Mouse (Mus musculus) adrenal gland, postnatal 25 days (tissue): ENCODE results near the gene Strn. TPM values are rescaled to one million over a fixed set of nuclear protein-coding genes. Genes with fewer than 3 reads are reported as not detected.

Experiments used
- DNase-seq: peaks from one replicate; pipeline ENCODE4 v3.0.0; 2021; ENCODE audit warnings: mixed read lengths
- long read RNA-seq: library from polyadenylated mRNA; stranded (forward); transcript quantifications from one replicate; pipeline ENCODE4 v2.0.0, GENCODE M21; 2021
- total RNA-seq: library from RNA; stranded (reverse); gene quantifications from 2 replicates; pipeline ENCODE4 v1.2.3, GENCODE M21; 2021

The Strn gene
- total RNA-seq: 30.1 and 31.3 TPM in 2 replicates
- long read RNA-seq, full-length matches to known transcripts: 3 of 7 reads
- long read RNA-seq, partial matches to known transcripts: 1 of 7 reads
- long read RNA-seq, other reads (novel, unspliced or antisense): 3 of 7 reads

DNA sequence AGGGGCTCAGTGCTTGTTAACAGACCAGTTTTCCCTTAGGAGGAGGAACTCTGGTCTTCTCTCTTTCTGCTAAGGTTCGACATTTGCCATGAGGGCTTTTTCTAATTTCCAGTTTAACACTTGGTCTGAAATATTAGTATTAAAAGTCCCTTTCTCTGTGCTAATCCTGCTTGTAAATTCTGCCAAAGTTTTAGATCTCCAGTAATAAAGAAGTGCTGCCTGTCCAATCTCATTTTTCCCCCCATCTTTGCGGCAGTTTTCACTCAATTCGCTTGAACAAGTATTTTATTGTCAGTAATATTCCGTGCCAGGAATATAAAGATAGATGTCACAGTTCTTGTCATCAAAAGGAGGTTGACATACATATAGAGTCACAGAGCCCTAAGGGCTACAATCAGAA is at the start of gene Strn:
TSS of gene Strn (minus strand) at position 101 of the 400 bp plus-strand sequence.
- DNase-seq: no peak

GRCm38 (mm10) chr17:78778765-78779164 is 41.8 kb upstream of the Strn start:
- DNase-seq: no peak

DNA sequence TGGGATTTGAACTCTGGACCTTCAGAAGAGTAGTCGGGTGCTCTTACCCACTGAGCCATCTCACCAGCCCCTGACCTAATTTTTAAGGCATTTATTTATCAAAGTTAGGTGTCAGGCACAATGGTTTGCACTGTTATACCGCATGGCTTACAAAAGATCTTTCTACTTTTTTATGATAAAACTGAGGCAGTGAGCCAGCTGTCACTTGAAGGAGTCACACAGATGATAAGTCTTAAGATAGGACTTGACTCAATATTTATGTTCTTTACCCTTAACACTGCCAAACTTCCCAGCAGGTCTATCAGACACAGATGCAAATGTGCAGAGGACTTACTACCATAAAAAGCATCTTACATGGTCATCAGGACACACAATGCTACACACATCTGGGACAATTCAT is 35.3 kb upstream of the Strn start:
- DNase-seq: no peak

DNA sequence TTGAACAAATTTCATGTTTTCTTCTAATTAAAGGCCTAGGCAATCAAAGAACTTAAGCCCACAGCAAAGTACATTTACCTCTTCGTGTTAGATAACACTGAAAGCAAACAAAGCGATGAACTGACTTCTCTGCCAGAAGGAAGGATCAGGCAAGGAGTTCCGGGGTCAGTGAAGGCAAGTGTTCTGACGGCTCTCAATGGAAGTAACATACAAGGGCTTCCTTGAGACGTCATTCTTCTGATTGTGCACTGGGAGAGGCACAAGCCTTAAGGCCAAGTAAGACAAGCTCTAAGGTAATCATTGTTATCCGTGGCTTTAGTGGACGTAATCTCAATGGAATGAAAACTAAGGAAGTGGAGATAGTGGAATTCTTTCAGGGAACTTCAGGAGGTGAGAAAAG is 33.9 kb upstream of the Strn start:
- DNase-seq: no peak

GRCm38 (mm10) chr17:78769341-78769740 is 32.3 kb upstream of the Strn start:
- no peak for DNase-seq

- DNase-seq: no peak
Measured at GRCm38 (mm10) chr17:78768937-78769336, 31.9 kb upstream of the Strn start.

DNA sequence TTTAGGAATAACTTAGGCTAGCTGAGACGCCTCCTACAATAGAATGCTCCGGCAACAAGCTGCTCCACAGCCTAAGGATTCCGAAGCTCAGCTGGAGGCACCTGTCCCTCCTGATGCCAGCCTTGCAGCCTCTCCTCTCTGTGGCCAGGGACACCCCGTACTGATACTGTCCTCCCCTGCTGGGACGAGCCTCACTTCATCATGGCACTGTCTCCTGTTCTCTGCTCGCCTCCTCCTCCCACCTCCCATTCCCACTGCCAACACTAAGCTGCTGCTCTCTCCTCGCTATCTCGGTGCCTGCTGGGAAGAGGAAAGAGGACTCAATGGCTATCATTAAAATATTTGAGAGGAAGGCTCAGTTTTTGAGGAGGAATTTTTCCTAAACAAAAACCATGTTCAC is 30.6 kb upstream of the Strn start:
- no peak for DNase-seq

DNA sequence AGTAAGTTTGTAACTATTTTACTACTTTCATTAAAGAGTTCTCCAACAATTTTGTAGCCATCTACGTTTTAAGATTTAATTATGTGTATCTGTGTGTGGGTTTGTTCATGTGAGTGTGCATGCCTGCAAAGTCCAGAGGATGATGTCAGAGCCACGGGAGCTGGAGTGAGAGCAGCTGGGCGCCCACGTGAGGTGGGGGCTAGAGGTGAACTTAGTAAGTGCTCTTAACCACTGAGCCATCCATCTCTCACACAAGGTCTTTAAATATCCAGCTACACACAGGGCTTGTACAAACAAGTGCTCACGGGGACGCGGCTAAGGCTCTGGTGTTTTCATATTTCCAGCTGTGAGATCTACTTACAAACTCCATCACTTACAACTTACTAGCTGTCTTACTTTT is 29.1 kb upstream of the Strn start:
- no peak for DNase-seq

DNA sequence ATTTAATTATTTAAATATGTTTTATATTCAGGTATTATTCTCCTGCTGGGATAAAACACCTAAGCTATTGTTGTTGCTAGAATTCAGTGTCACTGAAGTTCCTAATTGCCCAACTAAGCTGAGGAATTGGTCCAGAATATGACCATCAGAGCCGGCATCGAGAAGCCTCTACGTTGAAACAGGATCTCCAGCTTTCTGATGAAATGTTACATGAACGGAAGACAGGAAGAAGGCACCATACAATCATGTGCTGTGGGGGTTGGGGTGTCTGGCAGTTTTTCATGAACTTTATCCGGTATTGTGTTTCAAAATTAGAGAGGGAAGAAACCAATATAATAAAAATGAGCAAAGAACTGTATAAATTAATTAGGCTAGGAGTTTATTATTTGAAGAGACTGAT is 26.3 kb upstream of the Strn start:
- DNase-seq: no peak

DNA sequence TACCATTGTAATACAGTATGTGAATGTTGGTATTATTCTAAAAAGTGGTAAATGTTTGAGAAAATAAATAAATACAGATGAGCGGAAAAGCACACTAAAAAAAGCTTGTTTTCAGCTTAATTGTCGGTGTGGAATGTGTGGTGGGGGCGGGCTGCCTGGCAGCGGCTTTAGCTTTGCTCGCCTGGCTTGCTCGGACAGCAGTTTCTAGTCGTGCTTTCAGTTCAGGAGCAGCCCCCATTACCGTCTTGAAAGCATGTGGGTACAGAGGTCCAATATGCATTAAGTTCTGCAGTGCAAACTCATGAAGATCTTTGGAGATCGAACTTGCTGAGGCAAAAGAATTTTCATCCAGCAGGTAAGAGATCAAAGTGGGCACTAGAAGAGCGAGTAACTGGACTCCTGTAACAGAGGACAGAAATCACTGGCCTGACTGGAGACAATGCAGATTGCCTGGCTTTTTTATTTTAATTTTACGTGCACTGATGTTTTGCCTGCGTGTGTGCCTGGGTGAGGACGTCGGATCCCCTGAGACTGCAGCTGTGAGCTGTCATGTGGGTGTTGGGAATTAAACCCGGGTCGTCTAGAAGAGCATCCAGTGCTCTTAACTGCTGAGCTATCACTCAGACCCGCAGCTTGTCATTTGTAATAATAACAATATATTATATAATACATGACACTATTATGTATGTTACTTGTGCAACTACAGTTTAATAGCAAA is 16.1 kb upstream of the Strn start:
- DNase-seq: no peak

DNA sequence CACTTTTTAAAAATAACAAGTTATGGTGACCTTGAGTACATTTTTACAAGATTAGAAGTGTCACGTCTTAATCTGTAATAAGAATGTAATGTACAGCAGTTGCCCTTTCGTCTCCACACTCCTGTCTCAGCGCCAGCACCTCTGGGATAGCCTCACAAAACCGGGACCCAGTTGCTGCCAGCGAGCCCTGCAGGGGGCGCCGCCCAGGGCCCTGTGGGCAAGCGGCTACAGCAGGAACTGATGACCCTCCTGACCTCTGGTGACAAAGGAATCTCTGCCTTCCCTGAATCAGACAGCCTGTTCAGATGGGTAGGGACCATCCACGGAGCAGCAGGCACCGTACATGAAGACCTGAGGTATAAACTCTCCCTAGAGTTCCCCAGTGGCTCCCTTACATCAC is 15.1 kb upstream of the Strn start:
- no peak for DNase-seq

GRCm38 (mm10) chr17:78748440-78748839 is 11.4 kb upstream of the Strn start:
- no peak for DNase-seq

- no peak for DNase-seq
Measured at GRCm38 (mm10) chr17:78738416-78738815, 1.4 kb upstream of the Strn start.

GRCm38 (mm10) chr17:78737771-78738170 is 775 bp upstream of the Strn start:
- no peak for DNase-seq

GRCm38 (mm10) chr17:78736473-78736988 is 465 bp downstream of the Strn start:
- DNase-seq: peak; percentile 99

- peak; percentile 6 for DNase-seq
Measured at GRCm38 (mm10) chr17:78735731-78736472, 1.1 kb downstream of the Strn start.

DNA sequence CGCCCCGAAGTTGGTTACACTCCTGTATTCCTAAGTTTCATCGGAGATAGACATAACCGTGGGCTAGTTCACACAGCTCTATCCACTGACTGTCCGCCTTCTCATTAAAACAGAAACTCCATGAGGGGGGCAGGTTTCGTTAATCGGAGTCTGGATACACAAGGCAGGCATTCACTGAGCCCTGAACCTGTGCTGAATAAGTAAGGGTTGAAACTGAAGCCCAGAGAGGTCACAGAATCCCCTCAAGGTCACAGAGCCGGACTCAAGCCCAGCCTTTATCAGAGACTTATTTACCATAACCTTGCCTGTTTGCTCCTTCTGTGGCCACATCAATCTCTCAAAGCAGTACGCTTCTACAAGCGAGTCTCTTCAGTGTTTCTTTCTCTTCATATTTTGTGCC is 2.2 kb downstream of the Strn start:
- no peak for DNase-seq

DNA sequence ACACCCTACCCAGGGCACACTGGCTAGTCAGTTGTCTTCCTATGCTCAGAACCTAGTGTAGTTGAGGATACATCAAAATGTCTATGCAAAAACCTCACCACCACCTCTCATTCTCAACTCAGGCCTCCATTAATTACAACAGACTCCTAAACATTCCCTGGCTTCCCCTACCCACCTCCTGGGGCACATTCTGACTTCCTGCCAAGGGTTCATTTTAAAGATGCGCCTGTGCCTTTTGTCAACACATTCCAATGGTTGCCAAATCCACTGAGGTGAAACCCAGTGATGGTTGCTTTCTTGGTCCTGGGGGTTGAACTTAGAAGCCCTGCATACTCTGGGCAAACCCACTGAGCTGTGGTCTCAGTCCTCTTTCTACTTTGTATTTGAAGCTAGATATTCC is 4.9 kb downstream of the Strn start:
- no peak for DNase-seq

DNA sequence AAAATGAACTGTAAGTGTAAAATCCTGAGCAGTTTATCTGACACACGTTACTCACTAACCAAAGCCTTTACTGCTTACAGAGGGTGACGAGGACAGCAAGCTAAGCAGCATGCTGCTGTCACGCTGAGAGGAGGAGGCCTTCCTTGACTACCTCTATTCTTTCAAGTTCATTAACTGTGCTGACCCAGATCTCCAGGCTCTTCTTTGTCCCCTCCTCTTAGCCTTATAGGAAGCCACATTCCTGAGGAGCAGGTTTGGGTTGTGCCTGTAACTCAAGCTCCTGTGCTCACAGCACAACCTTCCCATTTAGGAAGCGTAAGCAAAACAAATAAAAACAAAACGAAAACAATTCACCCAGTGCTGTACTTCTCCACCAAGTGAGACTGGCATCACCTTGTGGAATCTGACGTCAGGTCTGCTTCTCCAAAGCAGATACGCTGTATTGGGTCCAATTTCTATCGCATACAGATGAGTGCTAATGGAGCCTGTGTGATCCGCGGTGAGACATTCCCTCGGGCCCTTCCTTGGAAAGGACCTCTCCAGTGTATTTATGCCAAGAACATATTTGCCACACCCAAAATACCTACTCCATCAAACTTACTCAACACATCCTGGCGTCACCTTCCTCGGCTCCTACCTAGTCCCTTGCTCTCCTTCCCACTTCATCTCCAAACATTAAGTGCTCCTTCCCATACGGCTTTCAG is 10.1 kb downstream of the Strn start:
- DNase-seq: no peak

GRCm38 (mm10) chr17:78724461-78725055 is 12.4 kb downstream of the Strn start:
- DNase-seq: no peak

- no peak for DNase-seq
Measured at GRCm38 (mm10) chr17:78721690-78722089, 15.3 kb downstream of the Strn start.

GRCm38 (mm10) chr17:78719086-78719485 is 17.9 kb downstream of the Strn start:
- no peak for DNase-seq
